Mouse (Mus musculus) stomach, embryonic 15.5 days (tissue): ENCODE results near the gene Naalad2. TPM values are rescaled to one million over a fixed set of nuclear protein-coding genes. Genes with fewer than 3 reads are reported as not detected.
A peak's percentile ranks its signal among the peaks of the same experiment; 100 is the strongest.
"Not testable (repeated sequence)": the region's sequence is repeated elsewhere in the genome, so short reads cannot be mapped to it uniquely, and the experiment has no call there.

ENCODE experiments used
- ATAC-seq: fragments of 200-750 bp; cut with Nextera tagmentation; 2 replicates; pipeline ENCODE4 v1.8.0; 2017; ENCODE audit warnings: low read depth, moderate number of reproducible peaks, moderate TSS enrichment; ENCODE audit not compliant: insufficient read depth, low FRiP score
- H3K27ac ChIP-seq: fragments of 300-500 bp; sonication (generic); 2 replicates; pipeline ENCODE4 v1.5.1; 2015; ENCODE audit warnings: mild to moderate bottlenecking, inconsistent platforms
- H3K27me3 ChIP-seq: fragments of 300-500 bp; sonication (generic); replicated peaks from 2 replicates; pipeline ENCODE4 v1.6.1; 2015; ENCODE audit warnings: inconsistent platforms
- H3K36me3 ChIP-seq: fragments of 300-500 bp; sonication (generic); 2 replicates; pipeline ENCODE4 v1.6.1; 2015; ENCODE audit warnings: inconsistent platforms
- H3K4me1 ChIP-seq: fragments of 300-500 bp; sonication (generic); 2 replicates; pipeline ENCODE4 v1.6.1; 2015; ENCODE audit warnings: inconsistent platforms
- H3K4me2 ChIP-seq: fragments of 300-500 bp; sonication (generic); 2 replicates; pipeline ENCODE4 v1.6.1; 2015; ENCODE audit warnings: mild to moderate bottlenecking, inconsistent platforms
- H3K4me3 ChIP-seq: fragments of 300-500 bp; sonication (generic); replicated peaks from 2 replicates; pipeline ENCODE4 v1.5.1; 2015; ENCODE audit warnings: inconsistent platforms
- H3K9ac ChIP-seq: fragments of 300-500 bp; sonication (generic); 2 replicates; pipeline ENCODE4 v1.6.1; 2015; ENCODE audit warnings: inconsistent platforms
- H3K9me3 ChIP-seq: fragments of 300-500 bp; sonication (generic); 2 replicates; pipeline ENCODE4 v1.6.1; 2016; ENCODE audit warnings: inconsistent platforms
- WGBS: fragments of 180-500 bp; shearing (Covaris S2); methylation state at CpG from one replicate; pipeline ENCODE4 v1.1.7; 2015; 5-methylcytosine and 5-hydroxymethylcytosine counted together
- polyA plus RNA-seq: library from polyadenylated mRNA; unstranded; fragments of >200 nt; fragmentation: Nextera tagmentation; extraction: Ambion mirVana; gene quantifications from 2 replicates; pipeline ENCODE4 v1.2.1, GENCODE M21; 2015

Naalad2 gene
- polyA plus RNA-seq, 1 experiment from 2014 or later: 3.9 TPM

GRCm38 (mm10) chr9:18291571-18292429, 111.0 kb downstream of the Naalad2 start, which contains the start of gene Chordc1:
TSS of gene Chordc1 (plus strand) at chr9:18292125.
- H3K4me2 ChIP-seq: peak within 1 kb of the TSS; percentile 50
- 3% methylated on average over 49 of the region's 49 CpGs for WGBS

GRCm38 (mm10) chr9:18278693-18279092, 124.1 kb downstream of the Naalad2 start:
- not testable (repeated sequence) for ATAC-seq, H3K4me1 ChIP-seq, H3K4me2 ChIP-seq, H3K27me3 ChIP-seq, H3K27ac ChIP-seq, H3K9ac ChIP-seq, H3K4me3 ChIP-seq, H3K9me3 ChIP-seq, H3K36me3 ChIP-seq
- WGBS: 33% methylated on average over 5 of the region's 5 CpGs

More at GRCm38 (mm10) chr9:18291571-18292429, 111.0 kb downstream of the Naalad2 start, which contains the start of gene Chordc1:
- Histone ChIP-seq H3K27ac (peak within 1 kb of the TSS; percentile 90), H3K9me3 (no peaks in the 10 kb centered on the region), H3K9ac (peak within 1 kb of the TSS; percentile 94), H3K36me3 (no peaks in the 10 kb centered on the region), H3K4me1 (peaks cover 2% of the 10 kb centered on the region), H3K27me3 (no peaks in the 10 kb centered on the region), H3K4me3 (peak within 1 kb of the TSS; percentile 90)
- ATAC-seq: peak; percentile 100

- WGBS: 46% methylated on average over 1 of the region's 1 CpGs
- Histone ChIP-seq H3K36me3 (no peaks in the 10 kb centered on the region), H3K9me3 (no peaks in the 10 kb centered on the region), H3K27me3 (no peaks in the 10 kb centered on the region), H3K4me3 (no peak overlapping the region), H3K9ac (no peak overlapping the region), H3K27ac (no peak overlapping the region), H3K4me2 (no peak overlapping the region), H3K4me1 (no peaks in the 10 kb centered on the region)
- ATAC-seq: no peak
Observed at GRCm38 (mm10) chr9:18277497-18277896, 125.3 kb downstream of the Naalad2 start.

- H3K4me3 ChIP-seq: no peak overlapping the region
- no peaks in the 10 kb centered on the region for H3K9me3 ChIP-seq
- no peak overlapping the region for H3K27ac ChIP-seq
- no peaks in the 10 kb centered on the region for H3K4me1 ChIP-seq
- no peaks in the 10 kb centered on the region for H3K27me3 ChIP-seq
- WGBS: 38% methylated on average over 2 of the region's 2 CpGs
- H3K4me2 ChIP-seq: no peak overlapping the region
- no peak overlapping the region for H3K9ac ChIP-seq
- no peak for ATAC-seq
- no peaks in the 10 kb centered on the region for H3K36me3 ChIP-seq
Observed at GRCm38 (mm10) chr9:18276844-18277243, 126.0 kb downstream of the Naalad2 start.

GRCm38 (mm10) chr9:18275901-18276300, 126.9 kb downstream of the Naalad2 start:
- H3K27me3 ChIP-seq: no peaks in the 10 kb centered on the region
- H3K9me3 ChIP-seq: no peaks in the 10 kb centered on the region
- H3K4me1 ChIP-seq: no peaks in the 10 kb centered on the region
- H3K36me3 ChIP-seq: no peaks in the 10 kb centered on the region
- no peak for ATAC-seq
- H3K4me2 ChIP-seq: no peak overlapping the region
- H3K9ac ChIP-seq: no peak overlapping the region
- 77% methylated on average over 1 of the region's 1 CpGs for WGBS
- no peak overlapping the region for H3K4me3 ChIP-seq
- H3K27ac ChIP-seq: no peak overlapping the region

Other genes with a start within 250 kb of the Naalad2 start
- 98.3 and 98.8 TPM in 2 replicates for gene Chordc1, start 110.9 kb downstream of the Naalad2 start, polyA plus RNA-seq
- gene Ubtfl1, start 1.4 kb upstream of the Naalad2 start, polyA plus RNA-seq: not detected in 2 replicates
- gene Mbd3l2, start 27.7 kb upstream of the Naalad2 start, polyA plus RNA-seq: not detected in 2 replicates
- 3.4 and 4.7 TPM in 2 replicates for gene Zfp558, start 75.3 kb upstream of the Naalad2 start, polyA plus RNA-seq
- not detected in 2 replicates for gene Mbd3l1, start 75.4 kb upstream of the Naalad2 start, polyA plus RNA-seq